Mouse (Mus musculus): ENCODE results near the gene H2-Ob. TPM values are rescaled to one million over a fixed set of nuclear protein-coding genes. Genes with fewer than 3 reads are reported as not detected.
A peak's percentile ranks its signal among the peaks of the same experiment; 100 is the strongest.

The H2-Ob gene
- polyA plus RNA-seq, 1 experiment = 34.6 TPM

DNA sequence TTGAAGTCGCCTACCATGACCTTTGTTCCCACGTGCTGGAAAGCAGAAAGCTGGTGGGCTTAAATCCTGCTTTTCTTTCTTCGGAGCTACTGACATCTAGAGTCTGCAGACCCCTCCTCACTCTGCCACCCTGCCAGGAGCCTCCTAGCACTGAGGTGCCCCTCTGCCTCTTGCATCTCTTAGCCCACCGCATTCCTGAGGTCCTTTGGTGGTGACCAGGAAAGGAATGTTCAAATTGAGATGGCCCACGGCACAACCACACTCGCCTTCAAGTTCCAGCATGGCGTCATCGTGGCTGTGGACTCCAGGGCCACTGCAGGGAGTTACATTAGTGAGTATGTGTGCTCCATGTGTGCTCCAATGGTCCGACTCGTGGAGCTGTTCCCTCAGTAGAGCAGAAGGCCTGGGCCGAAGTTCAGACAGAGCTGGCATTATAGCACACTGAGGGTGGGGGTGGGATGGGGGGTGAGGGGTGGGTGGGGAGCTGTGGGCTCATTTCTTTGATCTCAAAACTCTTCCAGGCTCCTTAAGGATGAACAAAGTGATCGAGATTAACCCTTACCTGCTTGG, 39.6 kb upstream of the H2-Ob start:
- H3K4me3 ChIP-seq (replicated peaks; ENCODE audit: extremely low read depth, low read depth, low read length) = peak overlapping the region; percentile 90
- no peak for DNase-seq
- 64% methylated on average over 12 of the region's 12 CpGs for WGBS
- H3K4me1 ChIP-seq (ENCODE audit: control insufficient read depth, insufficient read depth, low read length) = peaks cover 6% of the 10 kb centered on the region
- no peak for TF ChIP-seq CTCF (IDR thresholded peaks at IDR 0.05; ENCODE audit: insufficient read depth, low read length)
- TF ChIP-seq POLR2A (IDR thresholded peaks at IDR 0.05; ENCODE audit: borderline replicate concordance, extremely low read depth, low read depth, low read length) = no peak

- no peak for TF ChIP-seq POLR2A (IDR thresholded peaks at IDR 0.05; ENCODE audit: borderline replicate concordance, extremely low read depth, low read depth, low read length)
- TF ChIP-seq CTCF (IDR thresholded peaks at IDR 0.05; ENCODE audit: insufficient read depth, low read length) = no peak
- 81% methylated on average over 10 of the region's 10 CpGs for WGBS
- H3K4me1 ChIP-seq (ENCODE audit: control insufficient read depth, insufficient read depth, low read length) = peaks cover 6% of the 10 kb centered on the region
- DNase-seq = no peak
- peak overlapping the region; percentile 12 for H3K4me3 ChIP-seq (replicated peaks; ENCODE audit: extremely low read depth, low read depth, low read length)
Measured at GRCm38 (mm10) chr17:34200047-34200446, 38.7 kb upstream of the H2-Ob start.

GRCm38 (mm10) chr17:34200772-34201505, 37.8 kb upstream of the H2-Ob start:
- Histone ChIP-seq H3K4me3 (replicated peaks; ENCODE audit: extremely low read depth, low read depth, low read length) (no peak overlapping the region), H3K4me1 (ENCODE audit: control insufficient read depth, insufficient read depth, low read length) (peaks cover 10% of the 10 kb centered on the region)
- WGBS = 85% methylated on average over 16 of the region's 16 CpGs
- DNase-seq = no peak
- TF ChIP-seq POLR2A (IDR thresholded peaks at IDR 0.05; ENCODE audit: borderline replicate concordance, extremely low read depth, low read depth, low read length) (no peak), CTCF (IDR thresholded peaks at IDR 0.05; ENCODE audit: insufficient read depth, low read length) (no peak)

DNA sequence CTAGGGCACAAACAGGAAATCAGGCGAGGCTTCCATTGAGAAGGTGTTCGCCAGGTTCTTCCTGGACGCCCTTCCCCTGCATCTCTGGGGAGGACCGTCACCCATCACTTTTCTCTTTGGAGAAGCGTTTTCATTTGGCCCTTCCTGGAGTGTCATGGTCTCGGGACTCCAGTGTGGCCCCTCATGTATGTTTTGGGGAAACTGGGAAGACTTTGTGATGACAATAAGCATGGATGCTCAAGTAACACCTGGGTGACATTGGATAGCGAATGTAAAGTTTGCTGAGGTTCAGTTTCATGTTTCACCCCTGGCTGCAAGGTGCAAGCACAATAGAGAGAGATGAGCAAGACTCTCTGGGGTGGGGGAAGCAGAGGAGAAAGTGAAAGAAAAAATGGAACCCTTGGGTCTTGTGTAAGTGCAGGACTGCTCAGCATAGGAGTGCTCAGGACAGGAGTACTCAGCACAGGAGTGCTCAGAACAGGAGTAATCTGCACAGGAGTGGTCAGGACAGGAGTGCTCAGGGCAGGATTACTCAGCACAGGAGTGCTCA, 37.1 kb upstream of the H2-Ob start:
- TF ChIP-seq CTCF (IDR thresholded peaks at IDR 0.05; ENCODE audit: insufficient read depth, low read length) (no peak), POLR2A (IDR thresholded peaks at IDR 0.05; ENCODE audit: borderline replicate concordance, extremely low read depth, low read depth, low read length) (no peak)
- no peak for DNase-seq
- 74% methylated on average over 7 of the region's 7 CpGs for WGBS
- H3K4me3 ChIP-seq (replicated peaks; ENCODE audit: extremely low read depth, low read depth, low read length) = no peak overlapping the region
- peaks cover 10% of the 10 kb centered on the region for H3K4me1 ChIP-seq (ENCODE audit: control insufficient read depth, insufficient read depth, low read length)

GRCm38 (mm10) chr17:34202760-34203442, 35.8 kb upstream of the H2-Ob start:
- WGBS = 80% methylated on average over 4 of the region's 4 CpGs
- peaks cover 10% of the 10 kb centered on the region for H3K4me1 ChIP-seq (ENCODE audit: control insufficient read depth, insufficient read depth, low read length)
- TF ChIP-seq POLR2A (IDR thresholded peaks at IDR 0.05; ENCODE audit: borderline replicate concordance, extremely low read depth, low read depth, low read length) (no peak), CTCF (IDR thresholded peaks at IDR 0.05; ENCODE audit: insufficient read depth, low read length) (no peak)
- DNase-seq = no peak
- H3K4me3 ChIP-seq (replicated peaks; ENCODE audit: extremely low read depth, low read depth, low read length) = no peak overlapping the region

DNA sequence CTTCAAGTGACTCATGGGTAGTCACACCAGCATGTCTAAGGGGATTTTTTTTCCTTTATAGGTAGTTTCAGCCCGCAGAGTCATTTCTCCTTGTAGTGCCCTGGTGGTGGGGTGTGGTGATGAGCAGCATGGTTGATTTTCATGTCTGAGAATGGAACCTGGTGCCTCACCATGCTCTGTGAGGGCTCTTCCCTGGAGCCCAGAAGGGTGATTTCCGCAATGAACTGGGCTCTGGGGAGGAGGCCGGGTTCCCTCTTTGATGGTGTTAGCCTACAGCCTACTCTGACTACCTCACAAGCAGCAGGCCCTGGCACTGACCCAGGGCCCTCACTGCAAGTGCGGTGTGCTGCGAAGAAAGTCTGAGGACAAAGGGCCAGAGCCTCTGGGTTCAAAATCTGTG, 35.3 kb upstream of the H2-Ob start, which contains the start of gene Tap2:
Gene Tap2, plus strand, starts transcription at position 84 of the 400 bp plus-strand sequence.
- WGBS = 73% methylated on average over 5 of the region's 5 CpGs
- DNase-seq = no peak
- peak within 1 kb of the TSS; percentile 95 for H3K4me3 ChIP-seq (replicated peaks; ENCODE audit: extremely low read depth, low read depth, low read length)
- no peak for TF ChIP-seq POLR2A (IDR thresholded peaks at IDR 0.05; ENCODE audit: borderline replicate concordance, extremely low read depth, low read depth, low read length)
- no peak for TF ChIP-seq CTCF (IDR thresholded peaks at IDR 0.05; ENCODE audit: insufficient read depth, low read length)
- H3K4me1 ChIP-seq (ENCODE audit: control insufficient read depth, insufficient read depth, low read length) = peaks cover 10% of the 10 kb centered on the region

DNA sequence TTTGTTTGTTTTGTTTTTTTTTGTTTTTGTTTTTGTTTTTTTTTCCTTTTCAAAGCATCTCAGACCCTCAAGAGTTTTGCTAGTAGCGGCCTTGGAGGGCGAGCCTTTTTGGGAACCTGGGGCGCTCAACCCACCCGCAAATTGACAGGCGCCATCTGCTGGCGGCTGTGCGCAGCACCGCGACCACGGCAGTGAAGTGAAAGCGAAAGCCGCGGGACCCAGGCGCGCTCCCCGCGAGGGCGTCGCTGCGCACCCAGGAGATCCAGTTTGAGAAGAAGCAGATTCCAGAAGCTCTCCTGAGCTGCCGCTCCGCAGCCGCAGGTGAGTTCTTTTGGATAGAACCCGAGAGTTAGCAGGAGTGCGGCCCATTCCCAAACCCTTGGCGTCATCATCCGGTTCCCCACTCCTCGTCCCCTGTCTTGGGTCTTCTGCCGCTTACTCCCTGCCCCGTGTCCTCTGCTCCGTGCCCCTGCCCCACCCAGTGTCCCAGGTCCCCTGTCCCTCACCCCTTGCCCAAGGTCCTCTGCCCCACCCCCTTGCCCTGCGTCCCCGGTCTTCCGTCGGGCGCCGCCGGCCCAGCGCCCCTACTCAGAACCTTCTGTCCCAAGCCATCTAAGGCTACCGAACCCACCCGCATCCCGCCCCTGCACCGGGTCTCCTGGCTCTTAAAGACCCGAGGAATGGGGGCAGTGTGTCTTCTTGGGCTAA, 34.2 kb upstream of the H2-Ob start:
- H3K4me3 ChIP-seq (replicated peaks; ENCODE audit: extremely low read depth, low read depth, low read length) = peak overlapping the region; percentile 95
- peak; percentile 74 for TF ChIP-seq CTCF (IDR thresholded peaks at IDR 0.05; ENCODE audit: insufficient read depth, low read length)
- TF ChIP-seq POLR2A (IDR thresholded peaks at IDR 0.05; ENCODE audit: borderline replicate concordance, extremely low read depth, low read depth, low read length) = peak; percentile 72; the same call in 1 of the 2 replicates
- peaks cover 7% of the 10 kb centered on the region for H3K4me1 ChIP-seq (ENCODE audit: control insufficient read depth, insufficient read depth, low read length)
- DNase-seq = peak; percentile 93
- WGBS = under 1% methylated on average over 44 of the region's 44 CpGs

GRCm38 (mm10) chr17:34205021-34205745, 33.5 kb upstream of the H2-Ob start:
- H3K4me3 ChIP-seq (replicated peaks; ENCODE audit: extremely low read depth, low read depth, low read length) = peak overlapping the region; percentile 95
- 0 out of 2 replicates have a peak, but pooled peaks have one; percentile 3 for TF ChIP-seq POLR2A (IDR thresholded peaks at IDR 0.05; ENCODE audit: borderline replicate concordance, extremely low read depth, low read depth, low read length)
- no peak for TF ChIP-seq CTCF (IDR thresholded peaks at IDR 0.05; ENCODE audit: insufficient read depth, low read length)
- DNase-seq = peak; percentile 37
- peaks cover 7% of the 10 kb centered on the region for H3K4me1 ChIP-seq (ENCODE audit: control insufficient read depth, insufficient read depth, low read length)
- 8% methylated on average over 18 of the region's 18 CpGs for WGBS
